Mouse (Mus musculus) lung, adult 2 months (tissue): ENCODE measurements around the gene Dscam. TPM values are rescaled to one million over a fixed set of nuclear protein-coding genes. Genes with fewer than 3 reads are reported as not detected.

Experiments used
- DNase-seq: peaks from one replicate; pipeline ENCODE4 v3.0.0; 2022
- H3K4me1 ChIP-seq: fragments of 200-500 bp; 2 replicates; pipeline ENCODE4 v1.6.1; 2011; ENCODE audit warnings: low read length; ENCODE audit not compliant: control insufficient read depth, insufficient read depth
- H3K4me3 ChIP-seq: fragments of 200-500 bp; replicated peaks from 2 replicates; pipeline ENCODE3; 2011; ENCODE audit warnings: low read depth, mild to moderate bottlenecking, control low read depth, low read length; ENCODE audit errors: extremely low read depth
- CTCF ChIP-seq: fragments of 200-500 bp; IDR thresholded peaks from 2 replicates; pipeline ENCODE4 v1.5.1; 2011; ENCODE audit warnings: mild to moderate bottlenecking, low read length, control low read depth; ENCODE audit not compliant: insufficient read depth
- POLR2A ChIP-seq: fragments of 200-500 bp; IDR thresholded peaks from 2 replicates; pipeline ENCODE4 v1.6.1; 2011; ENCODE audit warnings: low read depth, mild to moderate bottlenecking, control low read depth, low read length, borderline replicate concordance; ENCODE audit errors: extremely low read depth
- WGBS: fragments of 180-500 bp; shearing (Covaris S2); methylation state at CpG from one replicate; pipeline ENCODE4 v1.1.7; 2018; 5-methylcytosine and 5-hydroxymethylcytosine counted together
- polyA plus RNA-seq: library from polyadenylated mRNA; depleted of rRNA; stranded (reverse); fragments of >200 nt; gene quantifications from 2 replicates; pipeline ENCODE4 v1.2.3, GENCODE M21; 2012

Dscam gene
- polyA plus RNA-seq, 1 experiment, result 0.05 TPM

DNA sequence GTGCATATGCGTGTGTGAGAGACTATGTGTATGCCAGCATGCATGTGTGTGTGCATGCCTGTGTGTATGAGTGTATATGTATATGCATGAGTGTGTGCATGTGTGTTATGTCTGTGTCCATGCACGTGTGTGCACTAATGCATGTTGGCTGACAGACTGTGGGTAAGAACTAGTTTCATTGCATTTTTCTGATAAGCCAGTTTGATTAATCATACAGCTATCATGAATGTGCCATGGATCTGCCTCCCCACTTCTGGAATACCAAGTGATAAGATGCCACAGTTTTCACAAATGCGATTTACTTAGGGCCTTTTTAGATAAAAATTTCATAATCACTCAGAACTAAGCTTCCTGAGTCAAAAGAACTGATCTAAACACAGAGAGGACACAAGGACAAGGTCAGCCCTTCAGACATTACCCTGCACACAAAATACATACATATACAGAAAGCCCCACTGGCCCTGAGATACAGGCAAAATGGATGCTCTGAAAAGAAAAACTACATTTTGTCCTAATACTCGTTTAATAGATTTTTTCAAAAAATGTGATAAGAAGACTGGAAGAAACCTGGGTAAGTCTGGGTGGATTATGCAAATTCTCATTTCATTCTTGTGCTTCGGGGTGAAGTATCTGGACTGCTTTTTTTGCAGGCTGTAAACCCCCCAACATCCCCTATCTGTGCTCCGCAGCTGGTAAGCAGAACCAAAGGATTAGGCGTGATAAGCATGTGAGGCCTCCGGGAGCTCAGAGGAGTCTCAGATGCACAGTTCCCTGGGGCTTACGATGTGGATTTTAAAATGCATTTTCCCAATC lies 164.3 kb downstream of the Dscam start:
- DNase-seq, result no peak
- WGBS, result 53% methylated on average over 9 of the region's 9 CpGs
- Histone ChIP-seq H3K4me3 (no peak overlapping the region), H3K4me1 (no peaks in the 10 kb centered on the region)
- TF ChIP-seq CTCF (no peak), POLR2A (no peak)

DNA sequence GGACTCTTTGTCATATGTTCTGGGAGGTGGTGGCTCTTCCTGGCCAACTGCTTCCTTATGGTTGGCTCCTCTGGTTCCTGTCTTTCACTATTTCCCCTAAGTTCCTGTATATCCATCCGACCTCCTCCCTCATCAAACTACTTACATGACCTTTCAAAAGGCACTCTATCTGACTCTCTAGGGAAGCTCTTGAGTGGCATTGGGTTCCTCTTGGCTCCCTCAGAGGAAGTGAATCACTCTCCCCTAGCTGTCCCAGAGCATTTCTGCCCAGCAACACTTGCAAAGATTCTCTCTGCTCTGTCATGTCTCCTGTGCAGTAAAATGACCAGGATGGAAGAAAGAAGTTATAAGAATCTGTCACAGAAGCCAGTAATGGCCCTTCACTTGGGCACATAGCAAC lies 166.6 kb downstream of the Dscam start:
- no peaks in the 10 kb centered on the region for H3K4me1 ChIP-seq
- no peak for DNase-seq
- 14% methylated on average over 1 of the region's 1 CpGs for WGBS
- no peak overlapping the region for H3K4me3 ChIP-seq
- TF ChIP-seq POLR2A (no peak), CTCF (no peak)

DNA sequence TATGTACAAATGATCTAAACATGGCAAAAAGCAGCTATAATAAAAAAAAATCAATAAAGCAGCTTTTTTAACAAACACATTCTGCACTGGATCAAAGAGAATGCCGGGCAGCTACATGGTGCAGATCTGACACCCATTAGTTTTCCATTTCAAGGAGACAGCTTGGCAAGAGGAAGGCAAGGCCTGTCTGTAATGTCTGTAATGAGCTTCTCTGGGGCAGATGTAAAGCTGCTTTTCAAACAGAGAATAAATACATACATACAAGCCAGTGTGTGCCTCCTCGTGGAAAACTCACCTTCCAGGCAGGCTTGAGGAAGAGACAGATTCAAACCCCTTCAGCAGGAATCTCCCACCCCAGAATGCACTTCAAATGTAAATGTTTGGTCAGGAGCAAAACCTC lies 167.7 kb downstream of the Dscam start:
- no peak for TF ChIP-seq POLR2A
- TF ChIP-seq CTCF, result no peak
- DNase-seq, result no peak
- Histone ChIP-seq H3K4me3 (no peak overlapping the region), H3K4me1 (no peaks in the 10 kb centered on the region)
- WGBS, result 52% methylated on average over 2 of the region's 2 CpGs

DNA sequence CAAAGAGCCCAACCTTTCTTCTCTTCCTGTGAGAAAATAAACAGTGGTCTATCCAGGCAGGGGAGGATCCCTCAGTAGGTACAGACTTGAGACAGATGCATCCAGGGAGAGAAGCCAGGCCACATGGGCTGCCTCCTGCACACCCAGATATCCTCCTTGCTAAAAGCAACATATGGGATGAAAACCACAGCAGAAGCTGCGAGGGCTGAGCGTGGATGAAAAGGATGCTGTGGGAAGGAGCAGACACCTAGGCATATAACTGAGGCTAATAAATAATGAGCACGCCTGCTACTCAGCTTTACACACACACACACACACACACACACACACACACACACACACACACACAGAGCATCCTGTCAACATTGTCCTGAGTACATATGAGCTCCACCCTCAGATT lies 168.4 kb downstream of the Dscam start:
- DNase-seq, result no peak
- 41% methylated on average over 3 of the region's 3 CpGs for WGBS
- no peak for TF ChIP-seq CTCF
- no peak for TF ChIP-seq POLR2A
- H3K4me3 ChIP-seq, result no peak overlapping the region
- H3K4me1 ChIP-seq, result no peaks in the 10 kb centered on the region

DNA sequence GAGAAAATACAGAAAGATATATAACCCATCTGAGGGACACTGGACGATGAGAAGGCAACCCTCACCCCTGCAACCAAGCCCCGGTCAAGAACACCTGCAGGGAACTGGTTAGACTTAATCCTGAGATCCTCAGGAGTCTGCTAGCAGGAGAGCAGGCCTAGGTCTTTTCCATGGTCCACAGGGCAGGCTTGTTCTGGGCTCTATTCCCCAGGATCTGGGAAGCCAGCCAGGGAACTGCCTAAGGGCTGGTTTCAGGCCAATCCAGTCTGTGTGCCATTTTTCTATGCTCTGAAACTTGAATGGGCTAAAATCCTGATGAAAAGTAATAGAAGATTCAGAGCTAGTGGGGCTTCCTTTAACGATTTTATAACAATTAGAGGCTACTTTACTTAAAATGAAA lies 173.7 kb downstream of the Dscam start:
- DNase-seq, result no peak
- 58% methylated on average over 3 of the region's 3 CpGs for WGBS
- no peak overlapping the region for H3K4me3 ChIP-seq
- no peaks in the 10 kb centered on the region for H3K4me1 ChIP-seq
- no peak for TF ChIP-seq POLR2A
- TF ChIP-seq CTCF, result no peak

DNA sequence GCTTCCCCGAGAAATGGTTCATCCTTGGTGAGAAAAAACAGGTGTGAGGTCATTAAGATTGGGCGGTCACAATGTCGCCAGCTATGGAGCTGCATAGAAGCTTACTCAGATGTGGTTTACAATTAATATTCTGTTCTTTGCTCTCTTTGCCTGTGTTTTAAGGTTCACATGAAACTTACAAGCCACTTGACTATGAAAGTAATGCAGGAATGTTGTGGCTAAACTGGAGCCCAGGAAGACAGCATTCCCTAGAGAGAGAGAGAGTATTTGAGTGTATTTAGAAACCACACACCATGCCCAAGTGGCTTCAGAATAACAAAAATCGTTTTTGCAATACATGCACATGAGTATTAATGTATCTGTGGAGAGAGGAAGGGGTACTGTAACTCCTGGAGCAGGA lies 174.7 kb downstream of the Dscam start:
- no peak overlapping the region for H3K4me3 ChIP-seq
- H3K4me1 ChIP-seq, result no peaks in the 10 kb centered on the region
- DNase-seq, result no peak
- WGBS, result 78% methylated on average over 4 of the region's 4 CpGs
- TF ChIP-seq CTCF (no peak), POLR2A (no peak)

DNA sequence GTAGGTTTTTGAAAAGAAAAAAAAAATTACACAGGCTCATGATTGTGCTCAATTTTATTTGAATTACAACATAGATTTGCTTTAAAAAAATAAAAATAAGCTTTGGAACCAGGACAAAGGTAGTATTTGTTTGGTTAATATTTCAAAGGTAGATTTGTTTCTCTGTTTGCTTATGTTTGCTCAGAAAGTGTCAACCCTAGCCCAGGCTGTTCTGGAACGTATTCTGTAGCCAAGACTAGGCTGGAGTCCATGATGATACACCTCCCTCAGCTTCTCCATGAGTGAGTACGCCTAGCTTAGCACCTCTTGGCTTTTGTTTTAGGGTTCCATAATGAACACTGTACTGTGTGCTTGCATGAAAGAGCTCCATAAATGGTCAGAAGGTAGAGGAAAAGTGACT lies 183.2 kb downstream of the Dscam start:
- no peak overlapping the region for H3K4me3 ChIP-seq
- no peak for DNase-seq
- no peaks in the 10 kb centered on the region for H3K4me1 ChIP-seq
- 65% methylated on average over 2 of the region's 2 CpGs for WGBS
- TF ChIP-seq CTCF, result no peak

DNA sequence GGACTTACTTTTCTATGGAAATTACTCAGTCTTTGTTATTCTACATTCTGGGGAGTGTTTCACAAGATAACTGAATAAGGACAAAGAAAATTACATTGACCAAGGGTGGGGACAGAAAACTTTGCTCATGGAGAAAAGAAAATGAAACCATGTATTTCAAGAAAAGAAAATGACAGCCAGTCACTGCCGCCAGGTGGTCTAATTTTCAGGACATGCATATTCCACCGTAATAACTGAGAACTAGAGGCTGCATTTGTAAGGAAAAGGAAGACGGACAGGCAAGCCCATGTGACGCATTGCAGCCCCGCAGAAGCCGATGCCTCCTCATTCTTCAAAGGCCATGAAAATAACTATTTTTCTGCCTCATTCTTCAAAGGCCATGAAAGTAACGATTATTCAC lies 197.3 kb downstream of the Dscam start:
- DNase-seq, result no peak
- no peak for TF ChIP-seq CTCF
- TF ChIP-seq POLR2A, result no peak
- H3K4me1 ChIP-seq, result no peaks in the 10 kb centered on the region
- no peak overlapping the region for H3K4me3 ChIP-seq
- 83% methylated on average over 7 of the region's 7 CpGs for WGBS

DNA sequence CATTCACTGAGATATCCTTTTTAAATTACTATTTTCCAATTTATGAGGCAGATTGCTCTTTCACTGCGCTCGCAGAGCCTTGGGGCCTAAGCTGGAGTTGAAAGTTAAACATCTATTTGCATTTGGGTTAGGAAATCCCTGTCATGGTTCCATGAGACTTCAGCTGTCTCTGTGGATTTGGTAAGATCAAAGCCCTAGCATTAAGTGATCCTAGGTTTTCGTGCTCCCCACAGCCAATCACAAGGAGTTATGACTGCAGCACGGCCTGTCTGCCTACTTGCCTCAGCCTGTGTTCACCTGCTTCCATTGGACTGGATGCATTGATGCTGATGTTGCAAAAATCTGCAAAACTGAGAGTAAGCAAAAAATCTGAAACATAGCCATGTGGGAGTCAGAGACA lies 198.8 kb downstream of the Dscam start:
- 86% methylated on average over 4 of the region's 4 CpGs for WGBS
- H3K4me3 ChIP-seq, result no peak overlapping the region
- H3K4me1 ChIP-seq, result no peaks in the 10 kb centered on the region
- no peak for DNase-seq
- TF ChIP-seq CTCF, result no peak
- no peak for TF ChIP-seq POLR2A

DNA sequence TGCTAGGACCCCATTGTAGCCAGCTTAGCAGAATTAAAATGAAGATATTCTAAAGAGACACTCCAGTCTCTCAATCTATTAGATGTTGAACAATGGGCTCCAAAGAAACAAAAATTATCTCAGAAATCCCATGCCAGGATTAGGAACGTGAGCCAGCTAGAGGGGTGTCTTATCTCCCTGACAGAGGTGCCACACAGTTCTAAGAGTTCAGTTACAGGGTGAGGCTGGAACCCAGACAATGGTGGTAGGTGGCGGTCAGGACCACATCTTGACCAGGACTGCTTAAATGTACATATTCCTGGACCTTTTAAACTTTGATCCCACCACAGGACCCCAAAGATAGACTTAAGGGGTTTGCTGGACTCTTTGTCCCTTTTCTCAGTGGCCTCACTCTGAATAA lies 200.1 kb downstream of the Dscam start:
- no peak for TF ChIP-seq POLR2A
- TF ChIP-seq CTCF, result no peak
- H3K4me1 ChIP-seq, result no peaks in the 10 kb centered on the region

DNA sequence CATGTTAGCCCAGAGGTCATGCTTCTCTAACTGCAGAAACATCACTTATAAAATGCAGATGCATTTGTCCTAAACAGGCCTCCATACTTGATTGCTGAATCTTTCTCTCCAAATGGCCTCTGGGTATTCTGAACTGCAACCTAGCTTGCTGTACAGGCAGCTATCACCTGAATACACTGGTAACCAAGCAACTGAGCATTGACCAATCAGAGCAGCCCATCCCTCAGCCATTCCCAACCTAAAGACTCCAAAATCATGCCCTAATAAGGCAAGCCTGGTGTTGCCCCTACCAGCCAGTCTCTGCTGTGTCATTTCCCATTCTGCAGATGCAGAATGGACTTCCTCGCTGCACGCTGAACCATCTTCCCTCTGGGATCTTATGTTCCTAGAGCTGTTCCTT lies 200.9 kb downstream of the Dscam start:
- Histone ChIP-seq H3K4me3 (no peak overlapping the region), H3K4me1 (no peaks in the 10 kb centered on the region)
- 77% methylated on average over 2 of the region's 2 CpGs for WGBS
- no peak for TF ChIP-seq POLR2A
- TF ChIP-seq CTCF, result no peak
- no peak for DNase-seq

More for the DNA sequence above, 200.1 kb downstream of the Dscam start:
- H3K4me3 ChIP-seq, result no peak overlapping the region
- 70% methylated on average over 2 of the region's 2 CpGs for WGBS
- DNase-seq, result no peak
